Mouse (Mus musculus) neural tube, embryonic 15.5 days (tissue): ENCODE results near the gene Susd1. TPM values are rescaled to one million over a fixed set of nuclear protein-coding genes. Genes with fewer than 3 reads are reported as not detected.

Experiments
- ATAC-seq: fragments of 200-750 bp; cut with Nextera tagmentation; 2 replicates; pipeline ENCODE4 v1.8.0; 2017; ENCODE audit warnings: mild to moderate bottlenecking, moderate TSS enrichment, moderate library complexity; ENCODE audit not compliant: low FRiP score
- H3K27ac ChIP-seq: fragments of 300-500 bp; sonication (generic); replicated peaks from 2 replicates; pipeline ENCODE4 v1.5.1; 2015; ENCODE audit warnings: mild to moderate bottlenecking, inconsistent platforms
- H3K27me3 ChIP-seq: fragments of 300-500 bp; sonication (generic); replicated peaks from 2 replicates; pipeline ENCODE4 v1.6.1; 2015; ENCODE audit warnings: inconsistent platforms
- H3K36me3 ChIP-seq: fragments of 300-500 bp; sonication (generic); 2 replicates; pipeline ENCODE4 v1.6.1; 2015; ENCODE audit warnings: inconsistent platforms
- H3K4me1 ChIP-seq: fragments of 300-500 bp; sonication (generic); 2 replicates; pipeline ENCODE4 v1.6.1; 2015; ENCODE audit warnings: inconsistent platforms
- H3K4me2 ChIP-seq: fragments of 300-500 bp; sonication (generic); 2 replicates; pipeline ENCODE4 v1.6.1; 2015; ENCODE audit warnings: inconsistent platforms, mild to moderate bottlenecking, moderate library complexity
- H3K4me3 ChIP-seq: fragments of 300-500 bp; sonication (generic); replicated peaks from 2 replicates; pipeline ENCODE4 v1.5.1; 2015; ENCODE audit warnings: mild to moderate bottlenecking, inconsistent platforms
- H3K9ac ChIP-seq: fragments of 300-500 bp; sonication (generic); replicated peaks from 2 replicates; pipeline ENCODE4 v1.6.1; 2015; ENCODE audit warnings: mild to moderate bottlenecking, inconsistent platforms
- H3K9me3 ChIP-seq: fragments of 300-500 bp; sonication (generic); replicated peaks from 2 replicates; pipeline ENCODE4 v1.6.1; 2016; ENCODE audit warnings: inconsistent platforms
- WGBS: fragments of 180-500 bp; shearing (Covaris S2); methylation state at CpG from one replicate; pipeline ENCODE4 v1.1.7; 2015; ENCODE audit warnings: mixed read lengths; 5-methylcytosine and 5-hydroxymethylcytosine counted together
- polyA plus RNA-seq: library from polyadenylated mRNA; unstranded; fragments of >200 nt; fragmentation: Nextera tagmentation; extraction: Ambion mirVana; gene quantifications from 2 replicates; pipeline ENCODE4 v1.2.1, GENCODE M21; 2015

Susd1 gene
- polyA plus RNA-seq, 1 experiment from 2014 or later, result 2.8 TPM

DNA sequence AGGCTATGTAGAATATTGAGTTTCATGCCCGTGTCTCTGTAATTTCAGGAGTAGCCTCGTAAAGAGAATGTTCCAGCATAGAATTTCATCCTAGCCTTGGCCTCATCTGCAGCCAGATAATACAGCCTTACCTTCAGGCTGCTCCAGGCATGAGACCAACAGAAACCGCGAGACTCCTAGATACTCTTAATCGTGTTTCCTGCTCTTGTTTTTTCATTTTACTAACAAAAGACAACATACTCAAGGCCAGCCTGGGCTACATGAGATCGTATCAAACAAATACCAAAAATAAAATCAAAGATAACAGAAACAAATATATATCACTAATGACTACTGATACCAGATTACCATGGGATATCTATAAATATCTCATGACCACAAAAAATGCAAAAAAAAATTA lies 9.3 kb downstream of the Susd1 start:
- ATAC-seq, result no peak
- H3K4me3 ChIP-seq, result no peak overlapping the region
- H3K4me2 ChIP-seq, result no peak overlapping the region
- H3K27me3 ChIP-seq, result no peaks in the 10 kb centered on the region
- H3K4me1 ChIP-seq, result 0 out of 2 replicates have a peak, but pooled peaks cover 3% of the 10 kb centered on the region
- WGBS, result 93% methylated on average over 6 of the region's 6 CpGs
- no peaks in the 10 kb centered on the region for H3K9me3 ChIP-seq
- no peaks in the 10 kb centered on the region for H3K36me3 ChIP-seq
- no peak overlapping the region for H3K27ac ChIP-seq
- no peak overlapping the region for H3K9ac ChIP-seq

DNA sequence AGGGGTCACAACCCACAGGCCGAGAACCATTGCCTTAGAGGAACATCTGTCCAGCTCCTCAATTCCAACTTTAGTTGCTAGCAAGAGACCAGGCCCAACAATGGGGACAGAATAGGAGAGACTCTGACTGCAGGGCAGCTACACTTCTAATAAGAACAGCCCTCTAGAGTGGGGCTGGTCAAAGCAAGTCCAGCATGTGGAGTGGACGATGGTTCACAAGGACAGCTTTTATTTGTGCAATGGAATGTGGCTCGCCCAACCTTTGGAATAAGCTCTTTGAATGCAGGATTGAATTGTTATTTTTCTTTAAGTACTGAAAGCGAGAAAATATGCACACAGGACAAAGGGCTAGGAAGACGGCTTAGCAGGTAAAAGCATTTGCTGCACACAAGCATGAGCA lies 12.0 kb downstream of the Susd1 start:
- H3K4me3 ChIP-seq, result no peak overlapping the region
- no peaks in the 10 kb centered on the region for H3K9me3 ChIP-seq
- H3K4me1 ChIP-seq, result 0 out of 2 replicates have a peak, but pooled peaks cover 8% of the 10 kb centered on the region
- H3K4me2 ChIP-seq, result no peak overlapping the region
- H3K36me3 ChIP-seq, result no peaks in the 10 kb centered on the region
- ATAC-seq, result no peak
- WGBS, result 92% methylated on average over 5 of the region's 5 CpGs
- H3K9ac ChIP-seq, result no peak overlapping the region
- no peaks in the 10 kb centered on the region for H3K27me3 ChIP-seq
- H3K27ac ChIP-seq, result no peak overlapping the region

DNA sequence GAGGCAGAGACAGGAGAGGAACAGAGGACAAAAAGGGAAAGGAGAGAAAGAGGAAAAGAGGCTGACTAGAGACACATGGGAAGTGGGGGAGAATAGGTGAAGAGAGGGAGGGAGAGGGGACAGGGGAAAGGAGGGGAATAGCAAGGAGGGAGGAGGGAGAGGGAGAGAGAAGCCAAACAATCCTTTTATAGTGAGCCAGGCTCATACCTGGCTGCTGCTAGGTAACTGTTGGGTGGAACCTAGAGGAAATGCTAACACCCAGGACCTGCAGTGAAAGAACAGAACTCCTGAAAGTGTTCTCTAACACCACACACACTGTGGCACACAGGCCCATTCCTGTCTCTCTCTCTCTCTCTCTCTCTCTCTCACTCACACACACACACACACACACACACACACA lies 15.6 kb downstream of the Susd1 start:
- 0 out of 2 replicates have a peak, but pooled peaks cover 5% of the 10 kb centered on the region for H3K4me1 ChIP-seq
- no peak overlapping the region for H3K4me3 ChIP-seq
- no peak overlapping the region for H3K4me2 ChIP-seq
- H3K9me3 ChIP-seq, result no peaks in the 10 kb centered on the region
- H3K27me3 ChIP-seq, result no peaks in the 10 kb centered on the region
- H3K36me3 ChIP-seq, result no peaks in the 10 kb centered on the region
- H3K9ac ChIP-seq, result no peak overlapping the region
- ATAC-seq, result no peak
- peak overlapping the region; percentile 54; the same call in 1 of the 2 replicates for H3K27ac ChIP-seq

DNA sequence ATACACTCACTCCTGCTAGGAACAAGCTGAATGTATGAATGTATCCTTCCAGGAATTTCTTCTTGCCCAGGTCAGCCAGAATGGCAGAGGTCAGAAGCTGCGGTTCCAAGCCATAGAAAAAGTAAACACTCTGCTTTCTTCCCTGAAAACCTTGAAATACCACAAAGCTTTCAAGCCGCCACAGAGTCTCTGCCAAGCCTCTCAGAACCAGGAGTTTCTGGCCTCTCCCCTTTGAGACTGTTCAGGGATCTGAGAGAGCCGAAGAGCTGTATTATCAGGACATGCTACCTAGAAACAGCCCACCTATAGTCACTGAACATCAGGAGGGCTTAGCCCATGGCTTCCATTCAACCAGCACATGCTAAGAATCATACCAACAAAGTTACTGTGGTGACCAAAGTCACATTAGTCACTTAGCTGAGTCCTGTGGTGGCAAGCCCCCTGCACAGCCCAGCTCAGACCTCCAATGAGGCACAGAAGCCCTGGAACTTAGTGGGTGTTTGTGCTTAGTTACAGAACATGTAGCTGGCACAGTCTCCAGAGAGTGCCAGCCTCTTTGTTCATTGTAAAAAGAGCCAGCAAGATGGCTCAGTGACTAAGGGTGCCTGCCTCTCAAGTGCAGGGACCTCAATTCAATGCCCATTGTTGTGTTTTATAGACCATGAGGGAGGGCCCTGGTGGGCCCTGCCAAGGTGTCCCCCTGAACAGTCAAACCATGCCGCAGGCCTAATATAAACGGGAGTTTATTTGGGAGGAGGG lies 16.2 kb downstream of the Susd1 start:
- ATAC-seq, result peak; percentile 83
- 27% methylated on average over 5 of the region's 5 CpGs for WGBS

DNA sequence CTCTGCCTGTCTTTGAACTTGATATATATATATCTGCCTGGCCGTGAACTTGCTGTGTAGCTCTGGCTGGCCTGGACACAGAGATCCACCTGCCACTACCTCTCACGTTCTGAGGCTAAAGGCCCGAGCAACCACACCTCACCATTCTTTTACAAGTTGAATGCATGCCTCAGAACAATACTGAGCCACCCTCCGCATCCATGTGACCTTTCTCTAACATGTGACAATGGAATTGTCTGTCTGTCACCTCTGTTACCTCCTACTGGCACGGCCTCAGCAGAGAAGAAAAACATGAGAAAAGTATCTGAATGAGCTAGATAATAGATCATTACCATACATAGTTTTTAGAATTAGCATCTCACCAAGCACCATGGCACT lies 17.1 kb downstream of the Susd1 start:
- Histone ChIP-seq H3K9ac (no peak overlapping the region), H3K4me3 (no peak overlapping the region), H3K4me2 (no peak overlapping the region), H3K4me1 (0 out of 2 replicates have a peak, but pooled peaks cover 5% of the 10 kb centered on the region), H3K27ac (no peak overlapping the region), H3K36me3 (no peaks in the 10 kb centered on the region), H3K9me3 (no peaks in the 10 kb centered on the region), H3K27me3 (no peaks in the 10 kb centered on the region)
- ATAC-seq, result no peak
- WGBS, result 52% methylated on average over 5 of the region's 5 CpGs

More for the DNA sequence above, 16.2 kb downstream of the Susd1 start:
- Histone ChIP-seq H3K4me1 (0 out of 2 replicates have a peak, but pooled peaks cover 5% of the 10 kb centered on the region), H3K4me2 (no peak overlapping the region), H3K4me3 (no peak overlapping the region), H3K27me3 (no peaks in the 10 kb centered on the region), H3K9me3 (no peaks in the 10 kb centered on the region), H3K9ac (no peak overlapping the region), H3K27ac (peak overlapping the region; percentile 54; the same call in 1 of the 2 replicates), H3K36me3 (no peaks in the 10 kb centered on the region)

DNA sequence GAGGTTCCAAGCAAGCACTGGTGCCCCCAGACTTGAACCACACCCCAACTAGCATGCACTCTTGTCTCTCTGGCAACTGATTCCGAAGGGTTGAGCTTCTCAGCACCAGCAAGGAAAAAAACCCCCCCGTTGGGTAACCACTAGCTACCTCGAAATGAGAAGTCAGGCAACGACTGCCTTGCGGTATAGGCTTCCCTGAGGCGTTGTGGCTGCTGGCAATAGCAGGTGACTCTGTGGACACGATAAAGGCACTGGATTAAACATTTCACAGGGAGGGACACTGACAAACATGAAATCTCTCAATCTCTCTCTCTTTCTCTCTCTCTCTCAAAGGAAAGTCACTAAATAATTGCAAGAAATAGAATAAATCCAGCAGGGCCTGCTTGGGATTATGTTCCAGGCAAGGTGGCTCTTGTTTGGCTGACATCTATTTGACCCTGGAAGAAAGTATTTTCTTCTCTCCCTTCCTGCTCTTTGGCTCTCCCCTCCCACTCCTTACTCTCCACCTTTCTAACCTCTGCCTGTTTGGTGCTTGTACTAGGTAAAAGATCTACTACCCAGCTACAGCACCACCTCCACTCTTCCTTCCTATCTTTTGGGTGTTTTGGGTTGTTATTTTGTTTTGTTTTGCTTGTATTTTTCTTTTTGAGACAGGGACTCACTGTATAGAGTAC lies 17.6 kb downstream of the Susd1 start:
- WGBS, result 87% methylated on average over 7 of the region's 7 CpGs
- H3K9ac ChIP-seq, result no peak overlapping the region
- no peak for ATAC-seq

DNA sequence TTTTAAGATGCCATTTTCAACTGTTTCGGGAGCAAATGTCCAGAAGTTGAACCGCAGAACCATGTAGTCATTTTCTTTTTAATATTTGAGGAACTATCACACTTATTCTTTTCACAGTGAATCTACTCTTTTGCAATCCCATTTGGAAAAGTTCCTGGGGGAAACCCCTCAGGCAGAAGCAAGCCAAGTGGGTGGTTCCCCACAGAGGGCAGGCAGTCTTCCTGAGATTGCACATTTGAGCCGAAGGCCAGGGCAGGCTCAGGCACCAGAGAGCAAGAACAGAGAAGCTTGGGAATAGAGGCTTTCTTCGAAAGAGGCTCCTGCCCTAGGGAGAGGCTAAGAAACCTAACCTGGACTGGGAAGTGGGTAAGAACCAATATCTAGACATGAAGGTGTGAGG lies 19.2 kb downstream of the Susd1 start:
- no peak overlapping the region for H3K9ac ChIP-seq
- H3K9me3 ChIP-seq, result no peaks in the 10 kb centered on the region
- 90% methylated on average over 4 of the region's 4 CpGs for WGBS

More for the DNA sequence above, 17.6 kb downstream of the Susd1 start:
- Histone ChIP-seq H3K27ac (no peak overlapping the region), H3K27me3 (no peaks in the 10 kb centered on the region), H3K4me2 (no peak overlapping the region), H3K4me3 (no peak overlapping the region), H3K9me3 (no peaks in the 10 kb centered on the region), H3K36me3 (no peaks in the 10 kb centered on the region), H3K4me1 (0 out of 2 replicates have a peak, but pooled peaks cover 5% of the 10 kb centered on the region)

DNA sequence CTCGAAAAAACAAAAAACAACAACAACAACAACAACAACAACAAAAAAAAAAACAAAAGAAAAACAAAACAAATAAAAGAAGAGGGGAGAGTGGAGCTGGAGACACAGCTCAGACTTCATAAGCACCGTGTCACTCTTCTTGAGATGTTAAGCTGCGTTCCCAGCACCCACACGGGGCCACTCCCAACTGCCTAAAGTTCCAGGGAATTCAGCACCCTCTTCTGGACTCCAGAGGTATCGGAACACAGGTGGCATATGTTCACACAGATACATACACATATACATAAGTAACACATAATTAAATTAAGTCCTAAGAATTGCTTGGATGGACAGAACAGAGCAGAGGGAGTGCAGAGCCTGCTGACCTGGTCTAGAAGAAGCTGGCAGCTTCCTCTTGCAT lies 25.0 kb downstream of the Susd1 start:
- Histone ChIP-seq H3K27me3 (no peaks in the 10 kb centered on the region), H3K4me1 (no peaks in the 10 kb centered on the region), H3K27ac (no peak overlapping the region), H3K4me3 (no peak overlapping the region), H3K4me2 (no peak overlapping the region), H3K36me3 (no peaks in the 10 kb centered on the region), H3K9ac (no peak overlapping the region), H3K9me3 (no peaks in the 10 kb centered on the region)
- ATAC-seq, result no peak
- WGBS, result 95% methylated on average over 5 of the region's 5 CpGs

More for the DNA sequence above, 19.2 kb downstream of the Susd1 start:
- Histone ChIP-seq H3K27ac (no peak overlapping the region), H3K27me3 (no peaks in the 10 kb centered on the region), H3K4me1 (0 out of 2 replicates have a peak, but pooled peaks cover 5% of the 10 kb centered on the region), H3K36me3 (no peaks in the 10 kb centered on the region), H3K4me3 (no peak overlapping the region), H3K4me2 (no peak overlapping the region)
- no peak for ATAC-seq

DNA sequence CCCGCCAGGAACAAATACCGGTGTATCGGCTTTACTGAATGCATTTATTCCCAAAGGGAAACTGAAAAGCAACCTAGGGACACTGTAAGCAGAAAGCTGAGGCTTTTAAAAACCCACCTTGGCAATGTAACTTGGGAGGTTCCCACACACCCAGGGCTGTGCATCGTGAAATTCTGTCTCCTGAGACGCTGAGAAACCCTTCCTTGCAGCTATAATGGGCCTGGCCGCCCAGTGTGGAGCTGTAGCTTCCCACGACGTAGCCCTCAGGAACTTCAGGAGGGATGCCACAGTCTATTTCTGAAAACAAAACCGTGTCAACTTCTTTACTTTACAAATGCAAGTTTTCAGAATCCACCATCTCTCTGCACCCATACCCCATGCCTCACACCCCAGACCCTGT lies 27.3 kb downstream of the Susd1 start:
- ATAC-seq, result no peak
- H3K4me2 ChIP-seq, result no peak overlapping the region
- H3K9me3 ChIP-seq, result no peaks in the 10 kb centered on the region
- H3K4me3 ChIP-seq, result no peak overlapping the region
- H3K9ac ChIP-seq, result no peak overlapping the region
- H3K27me3 ChIP-seq, result no peaks in the 10 kb centered on the region
- 78% methylated on average over 9 of the region's 9 CpGs for WGBS
- no peak overlapping the region for H3K27ac ChIP-seq
- H3K4me1 ChIP-seq, result no peaks in the 10 kb centered on the region
- H3K36me3 ChIP-seq, result no peaks in the 10 kb centered on the region

DNA sequence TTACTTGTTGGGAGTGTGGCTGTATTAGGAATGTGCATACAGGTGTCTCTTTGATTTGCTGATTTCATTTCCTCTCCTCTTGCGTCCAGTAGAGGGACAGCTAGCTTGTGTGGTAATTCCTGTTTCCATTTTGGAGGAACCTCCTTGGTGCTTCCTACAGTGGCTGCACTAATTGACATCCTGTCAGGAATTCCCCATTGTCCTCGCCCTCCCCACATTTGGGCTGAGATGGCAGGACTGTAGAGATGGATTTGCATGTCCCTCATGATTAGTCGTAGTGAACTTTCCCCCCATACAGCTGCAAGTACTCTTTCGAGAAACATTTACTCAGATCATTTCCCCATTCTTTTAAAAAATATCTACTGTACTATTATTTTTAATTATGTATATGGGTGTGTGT lies 30.7 kb downstream of the Susd1 start:
- no peak overlapping the region for H3K4me2 ChIP-seq
- 86% methylated on average over 4 of the region's 4 CpGs for WGBS
- no peaks in the 10 kb centered on the region for H3K36me3 ChIP-seq
- no peak overlapping the region for H3K9ac ChIP-seq
- no peak for ATAC-seq
- no peaks in the 10 kb centered on the region for H3K27me3 ChIP-seq
- H3K4me3 ChIP-seq, result no peak overlapping the region
- no peaks in the 10 kb centered on the region for H3K9me3 ChIP-seq
- H3K27ac ChIP-seq, result no peak overlapping the region
- H3K4me1 ChIP-seq, result no peaks in the 10 kb centered on the region

DNA sequence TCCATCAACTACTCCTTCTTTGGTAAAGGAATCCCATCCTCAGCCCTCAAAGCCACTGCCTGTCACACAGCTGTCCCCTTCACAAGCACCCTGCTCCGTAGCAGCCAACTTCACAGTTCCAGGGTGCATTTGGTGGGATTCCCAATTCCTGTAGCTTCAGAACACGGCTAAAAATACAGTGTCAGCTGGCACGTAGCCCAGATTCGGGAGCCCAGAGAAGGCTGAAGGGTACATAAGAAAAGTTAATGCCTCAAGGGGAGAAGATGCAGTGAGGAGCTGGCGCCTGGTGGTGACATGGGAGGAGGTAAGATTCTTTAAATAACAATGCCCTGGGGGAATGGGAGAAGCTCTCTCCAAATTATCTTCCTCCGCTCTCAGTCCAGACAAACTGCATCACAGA lies 34.1 kb downstream of the Susd1 start:
- Histone ChIP-seq H3K27ac (no peak overlapping the region), H3K9me3 (no peaks in the 10 kb centered on the region), H3K9ac (no peak overlapping the region), H3K36me3 (no peaks in the 10 kb centered on the region), H3K27me3 (no peaks in the 10 kb centered on the region), H3K4me1 (peaks cover 3% of the 10 kb centered on the region; the same call in 1 of the 2 replicates), H3K4me2 (no peak overlapping the region), H3K4me3 (no peak overlapping the region)
- ATAC-seq, result no peak
- 44% methylated on average over 6 of the region's 6 CpGs for WGBS

DNA sequence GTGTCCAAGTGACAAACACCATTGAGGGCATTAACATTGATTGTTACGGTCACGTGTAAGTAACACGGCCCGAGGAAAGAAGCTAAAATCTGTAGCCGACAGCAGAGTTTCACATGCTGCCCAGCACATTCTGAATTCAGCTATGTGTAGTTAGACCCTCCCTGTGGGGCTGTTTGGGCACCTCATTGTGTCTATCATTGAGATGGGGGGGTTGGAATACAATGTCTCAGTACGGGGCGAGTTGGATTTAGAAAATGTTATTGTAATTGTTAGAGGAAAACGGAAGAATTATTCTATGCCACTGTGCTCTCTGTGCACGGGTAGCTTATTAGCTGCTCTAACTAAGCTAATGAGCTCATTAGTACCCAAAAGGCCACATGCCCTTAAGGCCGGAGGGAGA lies 37.5 kb downstream of the Susd1 start:
- Histone ChIP-seq H3K36me3 (no peaks in the 10 kb centered on the region), H3K4me1 (peaks cover 3% of the 10 kb centered on the region; the same call in 1 of the 2 replicates), H3K4me2 (no peak overlapping the region), H3K4me3 (no peak overlapping the region), H3K27me3 (no peaks in the 10 kb centered on the region), H3K9me3 (no peaks in the 10 kb centered on the region), H3K9ac (no peak overlapping the region), H3K27ac (no peak overlapping the region)
- 65% methylated on average over 10 of the region's 10 CpGs for WGBS
- ATAC-seq, result no peak
